ENCODE assay signal across 8 mouse cellular contexts in the genomic region with DNA sequence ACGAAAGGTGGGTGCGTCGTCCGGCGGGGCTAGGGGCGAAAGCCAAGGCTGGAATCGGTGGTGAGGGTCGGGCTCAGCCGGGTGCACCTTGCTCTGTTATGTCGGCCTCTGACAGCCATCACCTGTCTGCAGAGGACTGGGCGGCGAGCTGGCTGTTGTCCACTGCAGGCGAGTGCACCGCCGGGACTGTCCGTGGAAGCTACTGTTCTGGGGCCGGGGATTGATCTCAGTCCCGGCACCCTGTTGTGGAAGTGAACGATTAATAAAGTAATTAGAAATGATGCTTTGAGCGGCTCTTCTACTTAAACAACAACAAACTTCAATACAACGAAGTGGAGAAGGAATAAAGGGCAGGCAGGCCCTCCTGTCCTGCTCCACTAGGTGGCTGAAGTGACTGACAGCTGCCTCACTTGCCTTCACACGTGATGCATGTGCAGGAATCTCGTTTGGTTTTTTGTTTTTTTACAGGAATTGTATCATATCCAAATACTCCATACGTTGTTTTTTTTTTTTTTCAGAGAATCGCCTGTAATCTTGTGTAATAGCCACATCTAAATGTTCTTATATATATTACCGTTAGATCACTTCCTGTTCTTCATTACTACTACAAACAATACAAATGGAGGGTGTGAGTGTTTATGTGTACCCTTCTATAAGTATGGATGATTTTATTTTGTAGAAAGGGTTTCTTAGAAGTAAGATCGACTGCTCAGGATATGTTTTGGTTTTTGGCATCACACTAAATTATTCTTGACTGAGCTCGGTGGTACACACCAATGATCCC. TPM values are rescaled to one million over a fixed set of nuclear protein-coding genes. Genes with fewer than 3 reads are reported as not detected.
DNase-seq lines count a peak whose midpoint lies in the region; ATAC-seq and TF ChIP-seq lines count a peak whose summit lies in the region.

No protein-coding gene starts in this region.

- no peak for DNase-seq in cerebellum, adult 2 months
- DNase-seq in cerebellum, postnatal 14 days, result no peak
- DNase-seq in testis, postnatal 14 days (ENCODE audit: low spot score), result no peak
- no peak for DNase-seq in left cerebral cortex, postnatal 36 days (ENCODE audit: low spot score in 2 of 2)

- 1% methylated on average over 28 of the region's 28 CpGs for WGBS in cerebellum, adult 2 months
- WGBS in liver, embryonic 12.5 days (ENCODE audit: insufficient replicate concordance), result 3% methylated on average over 28 of the region's 28 CpGs

- no peak for TF ChIP-seq POLR2A in cerebellum, adult 2 months (IDR thresholded peaks at IDR 0.05; ENCODE audit: borderline replicate concordance, insufficient read depth, low read length)
- no peak for TF ChIP-seq POLR2A in testis, adult 2 months (IDR thresholded peaks at IDR 0.05; ENCODE audit: control insufficient read depth, low read depth, low read length)
- TF ChIP-seq POLR2A in myocyte (IDR thresholded peaks at IDR 0.05; ENCODE audit: insufficient read length, low read depth), result no peak

- TF ChIP-seq CTCF in cerebellum, adult 2 months (IDR thresholded peaks at IDR 0.05; ENCODE audit: borderline replicate concordance, insufficient read depth, low read depth, low read length), result peak; percentile 47
- peak; percentile 24; the same call in 1 of the 2 replicates for TF ChIP-seq CTCF in testis, adult 2 months (IDR thresholded peaks at IDR 0.05; ENCODE audit: control insufficient read depth, insufficient read depth, insufficient replicate concordance, low read depth, low read length)

- H3ac ChIP-seq in myocyte (ENCODE audit: control insufficient read depth, insufficient read length), result peak overlapping the region; percentile 81

- H3K36me3 ChIP-seq in testis, adult 2 months (ENCODE audit: control insufficient read depth, insufficient read depth, low read length), result no peaks in the 10 kb centered on the region
- peaks cover 37% of the 10 kb centered on the region for H3K36me3 ChIP-seq in liver, embryonic 12.5 days
- peaks cover 8% of the 10 kb centered on the region for H3K36me3 ChIP-seq in myocyte (ENCODE audit: control insufficient read depth, insufficient read depth)

- H3K9ac ChIP-seq in liver, embryonic 12.5 days, result peak overlapping the region; percentile 91

- peak overlapping the region; percentile 70 for H3K27ac ChIP-seq in cerebellum, adult 2 months (ENCODE audit: insufficient read depth, low read length)
- peak overlapping the region; percentile 88 for H3K27ac ChIP-seq in testis, adult 2 months (ENCODE audit: control insufficient read depth, insufficient read depth, low read depth, low read length)
- H3K27ac ChIP-seq in liver, embryonic 12.5 days, result peak overlapping the region; percentile 99

- ATAC-seq in granulocyte monocyte progenitor cell, adult 5-6 weeks (replicated peaks; ENCODE audit: poor library complexity, severe bottlenecking), result peak; percentile 19; the same call in 1 of the 2 replicates
- ATAC-seq in liver, embryonic 12.5 days, result peak; percentile 18

- H3K4me1 ChIP-seq in cerebellum, adult 2 months (ENCODE audit: control insufficient read depth, insufficient read depth, low read length), result peaks cover 10% of the 10 kb centered on the region
- H3K4me1 ChIP-seq in testis, adult 2 months (ENCODE audit: control insufficient read depth, insufficient read depth, low read length), result no peaks in the 10 kb centered on the region; the same call in none of the 2 replicates
- H3K4me1 ChIP-seq in liver, embryonic 12.5 days, result peaks cover 64% of the 10 kb centered on the region

- H3K79me2 ChIP-seq in myocyte (ENCODE audit: control insufficient read depth, insufficient read depth), result no peaks in the 10 kb centered on the region

- peak overlapping the region; percentile 81 for H3K4me3 ChIP-seq in cerebellum, adult 2 months (replicated peaks; ENCODE audit: insufficient read depth, low read depth, low read length)
- peak overlapping the region; percentile 97 for H3K4me3 ChIP-seq in testis, adult 2 months (ENCODE audit: control insufficient read depth, low read depth, low read length)
- H3K4me3 ChIP-seq in liver, embryonic 12.5 days, result peak overlapping the region; percentile 92
- H3K4me3 ChIP-seq in myocyte, result peak overlapping the region; percentile 61

- no peaks in the 10 kb centered on the region for H3K27me3 ChIP-seq in cerebellum, adult 2 months (ENCODE audit: control insufficient read depth, insufficient read depth, low read length)
- no peaks in the 10 kb centered on the region for H3K27me3 ChIP-seq in testis, adult 2 months (ENCODE audit: control insufficient read depth, insufficient read depth, low read length)
- no peaks in the 10 kb centered on the region for H3K27me3 ChIP-seq in liver, embryonic 12.5 days (replicated peaks)
- no peaks in the 10 kb centered on the region for H3K27me3 ChIP-seq in myocyte (ENCODE audit: control insufficient read depth, insufficient read depth, insufficient read length)

- H3K4me2 ChIP-seq in liver, embryonic 12.5 days, result peak overlapping the region; percentile 82
- H3K4me2 ChIP-seq in myocyte (ENCODE audit: low read depth), result peak overlapping the region; percentile 90

- no peaks in the 10 kb centered on the region for H3K9me3 ChIP-seq in liver, embryonic 12.5 days (replicated peaks)

- intact Hi-C loops in left cerebral cortex, postnatal 36 days (cut with DNase I), result no loop called here

TF ChIP-seq in myocyte, 11 proteins besides CTCF, POLR2A, EP300 and RAD21:
- TF ChIP-seq CEBPB (IDR thresholded peaks at IDR 0.05; ENCODE audit: insufficient read depth, poor library complexity, severe bottlenecking) (no peak), TCF12 (IDR thresholded peaks at IDR 0.05; ENCODE audit: insufficient read depth, poor library complexity, severe bottlenecking) (no peak), MYOD1 (IDR thresholded peaks at IDR 0.05; ENCODE audit: control insufficient read depth in 1 of 3, insufficient read length in 2 of 3, low read depth in 2 of 3) (peak in 2 of 3 experiments; percentile 5 to 53), USF1 (IDR thresholded peaks at IDR 0.05; ENCODE audit: low read depth) (peak; percentile 83)

RNA-seq across cellular contexts. Expression of gene Narf, which starts 0.5 kb away (rescaled TPM):
- polyA plus RNA-seq in cerebellum, adult 2 months (2012; rRNA removed), result 60.4 and 68.9 TPM in 2 replicates
- polyA plus RNA-seq in testis, adult 2 months (2012; rRNA removed), result 8.2 and 8.9 TPM in 2 replicates
- 10.4 and 22.0 TPM in 2 replicates for total RNA-seq in granulocyte monocyte progenitor cell, adult 5-6 weeks (2014; fragmentation: Nextera tagmentation)
- total RNA-seq in granulocyte monocyte progenitor cell, adult 5-6 weeks (2017), result 14.7 and 21.0 TPM in 2 replicates
- polyA plus RNA-seq in liver, embryonic 12.5 days (2016; fragmentation: Nextera tagmentation; extraction: Ambion mirVana), result 120 and 121 TPM in 2 replicates
- polyA plus RNA-seq in myocyte (2012; fragmentation: generic; extraction: Trizol), result 27.0 TPM
- 10 to 100 TPM; 48.1 to 62.7 TPM for total RNA-seq in left cerebral cortex, postnatal 36 days (2021)

RNA-seq across cellular contexts. Expression of gene Cybc1, which starts 8.4 kb away (rescaled TPM):
- polyA plus RNA-seq in cerebellum, adult 2 months (2012; rRNA removed), result 36.2 and 37.4 TPM in 2 replicates
- 7.8 and 8.7 TPM in 2 replicates for polyA plus RNA-seq in testis, adult 2 months (2012; rRNA removed)
- total RNA-seq in granulocyte monocyte progenitor cell, adult 5-6 weeks (2014; fragmentation: Nextera tagmentation), result 51.9 and 70.5 TPM in 2 replicates
- 32.9 and 54.6 TPM in 2 replicates for total RNA-seq in granulocyte monocyte progenitor cell, adult 5-6 weeks (2017)
- polyA plus RNA-seq in liver, embryonic 12.5 days (2016; fragmentation: Nextera tagmentation; extraction: Ambion mirVana), result 22.4 and 25.2 TPM in 2 replicates
- polyA plus RNA-seq in myocyte (2012; fragmentation: generic; extraction: Trizol), result 22.3 TPM
- 10 to 100 TPM; 20.4 to 27.7 TPM for total RNA-seq in left cerebral cortex, postnatal 36 days (2021)

RNA-seq across cellular contexts. Expression of gene Foxk2, which starts 22.3 kb away (rescaled TPM):
- polyA plus RNA-seq in cerebellum, adult 2 months (2012; rRNA removed), result 44.7 and 47.1 TPM in 2 replicates
- polyA plus RNA-seq in testis, adult 2 months (2012; rRNA removed), result 78.5 and 80.0 TPM in 2 replicates
- 35.7 and 40.4 TPM in 2 replicates for total RNA-seq in granulocyte monocyte progenitor cell, adult 5-6 weeks (2014; fragmentation: Nextera tagmentation)
- 25.3 and 26.1 TPM in 2 replicates for total RNA-seq in granulocyte monocyte progenitor cell, adult 5-6 weeks (2017)
- polyA plus RNA-seq in liver, embryonic 12.5 days (2016; fragmentation: Nextera tagmentation; extraction: Ambion mirVana), result 6.2 and 6.5 TPM in 2 replicates
- 41.7 TPM for polyA plus RNA-seq in myocyte (2012; fragmentation: generic; extraction: Trizol)
- 10 to 100 TPM; 85.1 to 89.9 TPM for total RNA-seq in left cerebral cortex, postnatal 36 days (2021)

RNA-seq across cellular contexts. Expression of gene Ogfod3, which starts 33.0 kb away (rescaled TPM):
- 11.4 and 12.0 TPM in 2 replicates for polyA plus RNA-seq in cerebellum, adult 2 months (2012; rRNA removed)
- 2.7 and 3.1 TPM in 2 replicates for polyA plus RNA-seq in testis, adult 2 months (2012; rRNA removed)
- total RNA-seq in granulocyte monocyte progenitor cell, adult 5-6 weeks (2014; fragmentation: Nextera tagmentation), result 13.1 and 15.1 TPM in 2 replicates
- total RNA-seq in granulocyte monocyte progenitor cell, adult 5-6 weeks (2017), result 7.7 and 10.3 TPM in 2 replicates
- polyA plus RNA-seq in liver, embryonic 12.5 days (2016; fragmentation: Nextera tagmentation; extraction: Ambion mirVana), result 16.7 and 17.0 TPM in 2 replicates
- polyA plus RNA-seq in myocyte (2012; fragmentation: generic; extraction: Trizol), result 12.5 TPM
- 1 to 10 TPM; 7.9 to 8.0 TPM for total RNA-seq in left cerebral cortex, postnatal 36 days (2021)

RNA-seq across cellular contexts. Expression of gene Hexdc, which starts 33.3 kb away (rescaled TPM):
- 54.1 and 61.0 TPM in 2 replicates for polyA plus RNA-seq in cerebellum, adult 2 months (2012; rRNA removed)
- 5.2 and 6.0 TPM in 2 replicates for polyA plus RNA-seq in testis, adult 2 months (2012; rRNA removed)
- total RNA-seq in granulocyte monocyte progenitor cell, adult 5-6 weeks (2014; fragmentation: Nextera tagmentation), result 5.6 and 11.5 TPM in 2 replicates
- 2.4 and 4.8 TPM in 2 replicates for total RNA-seq in granulocyte monocyte progenitor cell, adult 5-6 weeks (2017)
- polyA plus RNA-seq in liver, embryonic 12.5 days (2016; fragmentation: Nextera tagmentation; extraction: Ambion mirVana), result 3.5 and 3.7 TPM in 2 replicates
- polyA plus RNA-seq in myocyte (2012; fragmentation: generic; extraction: Trizol), result 11.6 TPM
- total RNA-seq in left cerebral cortex, postnatal 36 days (2021), result 10 to 100 TPM; 24.5 to 28.6 TPM
